Mouse (Mus musculus): ENCODE data around the gene Map3k5.
A peak's percentile ranks its signal among the peaks of the same experiment; 100 is the strongest.

The Map3k5 gene

GRCm38 (mm10) chr10:20157021-20157726 lies 222.9 kb downstream of the Map3k5 start:
- no peak for DNase-seq (ENCODE audit: low spot score in 2 of 2)

GRCm38 (mm10) chr10:20158756-20159155 lies 224.5 kb downstream of the Map3k5 start:
- DNase-seq (ENCODE audit: low spot score in 2 of 2): no peak

GRCm38 (mm10) chr10:20159308-20159707 lies 225.0 kb downstream of the Map3k5 start:
- no peak for DNase-seq (ENCODE audit: low spot score in 2 of 2)

GRCm38 (mm10) chr10:20160914-20161313 lies 226.6 kb downstream of the Map3k5 start:
- DNase-seq (ENCODE audit: low spot score in 2 of 2): no peak

- DNase-seq (ENCODE audit: low spot score in 2 of 2): no peak
These were observed 230.5 kb downstream of the Map3k5 start for GRCm38 (mm10) chr10:20164810-20165209.

- no peak for DNase-seq (ENCODE audit: low spot score in 2 of 2)
These were observed 232.5 kb downstream of the Map3k5 start for GRCm38 (mm10) chr10:20166797-20167196.

- no peak for DNase-seq (ENCODE audit: low spot score in 2 of 2)
These were observed 233.2 kb downstream of the Map3k5 start for GRCm38 (mm10) chr10:20167467-20167866.

- no peak for DNase-seq (ENCODE audit: low spot score in 2 of 2)
These were observed 235.0 kb downstream of the Map3k5 start for GRCm38 (mm10) chr10:20169182-20169674.

- DNase-seq (ENCODE audit: low spot score in 2 of 2): peak in 1 of 2 experiments; percentile 47
These were observed 235.8 kb downstream of the Map3k5 start for GRCm38 (mm10) chr10:20169927-20170604.

GRCm38 (mm10) chr10:20170605-20171088 lies 236.4 kb downstream of the Map3k5 start:
- peak in 1 of 2 experiments; percentile 54 for DNase-seq (ENCODE audit: low spot score in 2 of 2)

GRCm38 (mm10) chr10:20171209-20171608 lies 236.9 kb downstream of the Map3k5 start:
- no peak for DNase-seq (ENCODE audit: low spot score in 2 of 2)

- no peak for DNase-seq (ENCODE audit: low spot score in 2 of 2)
These were observed 237.5 kb downstream of the Map3k5 start for GRCm38 (mm10) chr10:20171756-20172155.

GRCm38 (mm10) chr10:20173733-20174132 lies 239.5 kb downstream of the Map3k5 start:
- peak in 1 of 2 experiments; percentile 39 for DNase-seq (ENCODE audit: low spot score in 2 of 2)

GRCm38 (mm10) chr10:20176054-20176453 lies 241.8 kb downstream of the Map3k5 start:
- DNase-seq (ENCODE audit: low spot score in 2 of 2): no peak

- no peak for DNase-seq (ENCODE audit: low spot score in 2 of 2)
These were observed 244.7 kb downstream of the Map3k5 start for GRCm38 (mm10) chr10:20178807-20179605.

GRCm38 (mm10) chr10:20181198-20181597 lies 246.9 kb downstream of the Map3k5 start:
- no peak for DNase-seq (ENCODE audit: low spot score in 2 of 2)

- no peak for DNase-seq (ENCODE audit: low spot score in 2 of 2)
These were observed 247.6 kb downstream of the Map3k5 start for GRCm38 (mm10) chr10:20181680-20182399.

- DNase-seq (ENCODE audit: low spot score in 2 of 2): no peak
These were observed 250.1 kb downstream of the Map3k5 start for GRCm38 (mm10) chr10:20184326-20184725.

- DNase-seq (ENCODE audit: low spot score in 2 of 2): no peak
These were observed 251.0 kb downstream of the Map3k5 start for GRCm38 (mm10) chr10:20185264-20185663.

- no peak for DNase-seq (ENCODE audit: low spot score in 2 of 2)
These were observed 251.5 kb downstream of the Map3k5 start for GRCm38 (mm10) chr10:20185806-20186205.

GRCm38 (mm10) chr10:20186800-20187273 lies 252.6 kb downstream of the Map3k5 start:
- no peak for DNase-seq (ENCODE audit: low spot score in 2 of 2)
